Mouse (Mus musculus): ENCODE data around the gene Lingo1. TPM values are rescaled to one million over a fixed set of nuclear protein-coding genes. Genes with fewer than 3 reads are reported as not detected.

Lingo1 gene
- total and polyA plus RNA-seq, 3 experiments: not detected

GRCm38 (mm10) chr9:56681950-56682349 lies 114.3 kb downstream of the Lingo1 start:
- DNase-seq (ENCODE audit: extremely low read depth): no peak

GRCm38 (mm10) chr9:56678929-56679681 lies 117.2 kb downstream of the Lingo1 start:
- in situ Hi-C loops (cut with MboI; ENCODE audit: low pct_ligation_motif_present, low pct_unique_long_range_greater_than_20kb, low sequenced_read_pairs) (no loop called here), dilution Hi-C loops (cut with MboI; ENCODE audit: extremely low pct_ligation_motif_present, extremely low pct_unique_long_range_greater_than_20kb, low sequenced_read_pairs) (no loop called here)
- TF ChIP-seq MYC (IDR thresholded peaks at IDR 0.05; ENCODE audit: low read depth, low read length) (no peak), MEF2A (IDR thresholded peaks at IDR 0.05; ENCODE audit: borderline replicate concordance, low read depth, low read length) (no peak), GABPA (IDR thresholded peaks at IDR 0.05; ENCODE audit: insufficient replicate concordance, low read depth, low read length) (no peak), UBTF (IDR thresholded peaks at IDR 0.05; ENCODE audit: low read depth, low read length) (no peak), CHD1 (IDR thresholded peaks at IDR 0.05; ENCODE audit: low read depth, low read length) (no peak), SIN3A (IDR thresholded peaks at IDR 0.05; ENCODE audit: low read length) (no peak), CTCF (conservative IDR thresholded peaks at IDR 0.05 in 1 of 2, IDR thresholded peaks at IDR 0.05 in 1 of 2; ENCODE audit: low read depth in 2 of 2, low read length in 2 of 2) (no peak), RAD21 (IDR thresholded peaks at IDR 0.05; ENCODE audit: low read depth, low read length) (no peak), NELFE (IDR thresholded peaks at IDR 0.05; ENCODE audit: low read depth, low read length) (no peak), RCOR1 (conservative IDR thresholded peaks at IDR 0.05; ENCODE audit: low read depth, low read length) (no peak), TCF12 (IDR thresholded peaks at IDR 0.05; ENCODE audit: low read depth, low read length) (no peak), BHLHE40 (IDR thresholded peaks at IDR 0.05; ENCODE audit: low read depth, low read length) (no peak), NRF1 (IDR thresholded peaks at IDR 0.05; ENCODE audit: low read depth, low read length) (no peak), ZNF384 (IDR thresholded peaks at IDR 0.05; ENCODE audit: low read depth, low read length) (no peak), JUND (conservative IDR thresholded peaks at IDR 0.05; ENCODE audit: low read depth, low read length) (no peak), ELF1 (IDR thresholded peaks at IDR 0.05; ENCODE audit: low read depth, low read length) (no peak), PAX5 (IDR thresholded peaks at IDR 0.05; ENCODE audit: low read length) (no peak), MXI1 (IDR thresholded peaks at IDR 0.05; ENCODE audit: low read depth, low read length) (no peak), ZMIZ1 (IDR thresholded peaks at IDR 0.05; ENCODE audit: low read depth, low read length) (no peak), TBP (conservative IDR thresholded peaks at IDR 0.05; ENCODE audit: low read depth, low read length) (no peak)
- Histone ChIP-seq H3K4me1 (ENCODE audit: control insufficient read depth in 1 of 2, insufficient read depth in 2 of 2) (no peaks in the 10 kb centered on the region), H3K9ac (ENCODE audit: insufficient read depth, low read depth) (no peak overlapping the region), H3K27me3 (replicated peaks) (peaks cover 79% of the 10 kb centered on the region), H3K4me3 (replicated peaks in 1 of 3; ENCODE audit: low read depth in 2 of 3, low read length in 2 of 3, poor library complexity in 1 of 3) (no peak overlapping the region), H3K4me2 (ENCODE audit: insufficient read depth, low read depth, poor library complexity, severe bottlenecking) (no peak overlapping the region), H3K79me2 (replicated peaks; ENCODE audit: control insufficient read depth, extremely low read depth, insufficient read depth, poor library complexity, severe bottlenecking) (no peaks in the 10 kb centered on the region), H3K27ac (ENCODE audit: insufficient read depth, low read depth) (no peak overlapping the region), H3K9me3 (replicated peaks; ENCODE audit: low read length) (peaks cover 2% of the 10 kb centered on the region), H3K36me3 (replicated peaks in 1 of 2; ENCODE audit: control insufficient read depth in 1 of 2, insufficient read depth in 1 of 2, low read length in 1 of 2) (no peaks in the 10 kb centered on the region)
- no peak for DNase-seq (ENCODE audit: extremely low read depth)

More at GRCm38 (mm10) chr9:56681950-56682349, 114.3 kb downstream of the Lingo1 start:
- dilution Hi-C loops (cut with MboI; ENCODE audit: extremely low pct_ligation_motif_present, extremely low pct_unique_long_range_greater_than_20kb, low sequenced_read_pairs) (no loop called here), in situ Hi-C loops (cut with MboI; ENCODE audit: low pct_ligation_motif_present, low pct_unique_long_range_greater_than_20kb, low sequenced_read_pairs) (no loop called here)
- H3K79me2 ChIP-seq (replicated peaks; ENCODE audit: control insufficient read depth, extremely low read depth, insufficient read depth, poor library complexity, severe bottlenecking): no peaks in the 10 kb centered on the region
- no peaks in the 10 kb centered on the region for H3K36me3 ChIP-seq (replicated peaks in 1 of 2; ENCODE audit: control insufficient read depth in 1 of 2, insufficient read depth in 1 of 2, low read length in 1 of 2)
- TF ChIP-seq RCOR1 (conservative IDR thresholded peaks at IDR 0.05; ENCODE audit: low read depth, low read length) (no peak), NELFE (IDR thresholded peaks at IDR 0.05; ENCODE audit: low read depth, low read length) (no peak), BHLHE40 (IDR thresholded peaks at IDR 0.05; ENCODE audit: low read depth, low read length) (no peak), USF1 (IDR thresholded peaks at IDR 0.05; ENCODE audit: low read depth, low read length) (no peak), UBTF (IDR thresholded peaks at IDR 0.05; ENCODE audit: low read depth, low read length) (no peak), TBP (conservative IDR thresholded peaks at IDR 0.05; ENCODE audit: low read depth, low read length) (no peak), ZNF384 (IDR thresholded peaks at IDR 0.05; ENCODE audit: low read depth, low read length) (no peak), GABPA (IDR thresholded peaks at IDR 0.05; ENCODE audit: insufficient replicate concordance, low read depth, low read length) (no peak), USF2 (conservative IDR thresholded peaks at IDR 0.05; ENCODE audit: low read depth, low read length) (no peak), CHD2 (IDR thresholded peaks at IDR 0.05; ENCODE audit: low read length) (no peak), ELF1 (IDR thresholded peaks at IDR 0.05; ENCODE audit: low read depth, low read length) (no peak), JUN (IDR thresholded peaks at IDR 0.05; ENCODE audit: insufficient read depth, low read depth, low read length) (no peak), MAFK (IDR thresholded peaks at IDR 0.05; ENCODE audit: insufficient replicate concordance, low read length) (no peak), NRF1 (IDR thresholded peaks at IDR 0.05; ENCODE audit: low read depth, low read length) (no peak), POLR2A (IDR thresholded peaks at IDR 0.05; ENCODE audit: low read depth, low read length) (no peak)
- no peak overlapping the region for H3K27ac ChIP-seq (ENCODE audit: insufficient read depth, low read depth)
- H3K4me1 ChIP-seq (ENCODE audit: control insufficient read depth in 1 of 2, insufficient read depth in 2 of 2): peaks cover 0 to 4% of the 10 kb centered on the region in 2 experiments; a peak in 2 of 4 replicates
- no peak overlapping the region for H3K9ac ChIP-seq (ENCODE audit: insufficient read depth, low read depth)
- peaks cover 2% of the 10 kb centered on the region for H3K9me3 ChIP-seq (replicated peaks; ENCODE audit: low read length)
- no peak overlapping the region for H3K4me3 ChIP-seq (replicated peaks in 1 of 3; ENCODE audit: low read depth in 2 of 3, low read length in 2 of 3, poor library complexity in 1 of 3)
- H3K27me3 ChIP-seq (replicated peaks): peaks cover 77% of the 10 kb centered on the region
- H3K4me2 ChIP-seq (ENCODE audit: insufficient read depth, low read depth, poor library complexity, severe bottlenecking): no peak overlapping the region
